Mouse (Mus musculus): Measurements from ENCODE around the gene Yju2.

DNA sequence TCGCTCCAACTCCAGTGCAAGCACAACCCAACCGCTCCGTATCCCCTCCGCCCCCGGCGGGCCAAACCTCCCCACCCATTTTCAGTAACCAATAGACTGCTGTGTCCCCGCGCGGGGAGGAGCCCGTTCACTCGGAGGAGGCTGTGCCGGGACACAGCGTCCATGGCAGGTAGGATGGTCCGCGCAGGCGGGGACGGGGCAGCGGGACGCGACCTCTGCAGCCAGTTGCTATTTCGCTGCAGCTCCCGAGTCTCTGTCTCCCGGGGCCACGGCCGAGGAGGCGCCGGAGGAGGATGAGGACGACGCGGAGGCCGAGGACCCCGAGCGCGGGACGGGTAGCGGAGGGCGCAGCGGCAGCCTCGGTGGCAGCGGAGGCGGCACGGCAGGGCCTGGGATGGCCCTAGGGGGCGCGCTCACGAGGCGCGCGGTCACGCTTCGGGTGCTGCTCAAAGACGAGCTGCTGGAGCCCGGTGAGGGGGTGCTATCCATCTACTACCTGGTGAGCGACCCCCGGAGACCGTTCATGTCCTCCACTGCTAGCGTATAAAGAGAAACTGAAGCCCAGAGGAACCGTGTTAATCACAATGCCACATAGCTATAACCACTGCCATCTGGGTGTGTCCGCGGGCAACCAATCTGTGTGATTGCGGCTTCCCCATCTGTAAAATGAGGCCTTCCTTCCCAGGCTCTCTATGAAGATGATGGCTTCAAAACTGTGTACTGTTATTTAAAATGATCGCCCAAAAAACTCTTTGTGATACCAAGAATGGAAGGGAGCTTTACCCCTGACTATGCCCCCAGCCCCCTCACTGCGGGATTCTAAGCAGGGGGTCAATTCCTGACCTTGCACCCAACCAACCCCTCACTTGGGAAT is 50.4 kb downstream of the Yju2 start:
- TF ChIP-seq CTCF (IDR thresholded peaks at IDR 0.05; ENCODE audit: insufficient read depth, low read length) = no peak
- peak; percentile 84 for TF ChIP-seq POLR2A (IDR thresholded peaks at IDR 0.05; ENCODE audit: borderline replicate concordance, extremely low read depth, low read depth, low read length)

Data from lung, adult 2 months (tissue).